Mouse (Mus musculus): ENCODE data around the gene Gna12.

The Gna12 gene

GRCm38 (mm10) chr5:140739813-140740212 lies 90.4 kb downstream of the Gna12 start:
- in situ Hi-C loops (cut with MboI; ENCODE audit: low pct_unique_long_range_greater_than_20kb in 1 of 2, low sequenced_read_pairs in 2 of 2, unreplicated experiment in 1 of 2): loop anchor here in 1 of 2 experiments (10.0 kb wide), 1 partner anchor 195 kb away; no protein-coding TSS in a partner anchor

- in situ Hi-C loops (cut with MboI; ENCODE audit: low pct_unique_long_range_greater_than_20kb in 1 of 2, low sequenced_read_pairs in 2 of 2, unreplicated experiment in 1 of 2): no loop called here
Observed at GRCm38 (mm10) chr5:140736166-140736565, 94.1 kb downstream of the Gna12 start.

DNA sequence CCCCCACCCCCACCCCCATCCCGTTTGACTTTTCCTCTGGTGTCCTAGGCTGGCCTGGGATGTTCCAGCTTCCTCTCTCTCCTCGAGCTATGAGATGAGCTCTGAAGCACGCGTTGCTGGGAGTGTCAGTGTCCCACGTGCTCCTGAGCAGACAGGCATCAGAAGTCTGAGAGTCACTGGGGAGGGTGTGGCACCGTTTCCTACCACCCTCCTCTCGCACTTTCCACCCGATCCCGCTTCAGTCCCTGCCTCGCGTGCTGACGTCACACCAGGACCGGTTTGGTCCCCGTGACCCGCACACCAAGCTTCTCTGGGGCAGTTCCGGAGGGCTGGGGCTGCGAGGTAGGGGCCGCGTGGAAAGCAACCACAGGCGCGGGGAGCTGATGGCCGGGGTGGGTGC lies 94.9 kb downstream of the Gna12 start:
- in situ Hi-C loops (cut with MboI; ENCODE audit: low pct_unique_long_range_greater_than_20kb in 1 of 2, low sequenced_read_pairs in 2 of 2, unreplicated experiment in 1 of 2): no loop called here

- in situ Hi-C loops (cut with MboI; ENCODE audit: low pct_unique_long_range_greater_than_20kb in 1 of 2, low sequenced_read_pairs in 2 of 2, unreplicated experiment in 1 of 2): no loop called here
Observed at GRCm38 (mm10) chr5:140733336-140733735, 96.9 kb downstream of the Gna12 start.

GRCm38 (mm10) chr5:140732195-140732594 lies 98.0 kb downstream of the Gna12 start:
- in situ Hi-C loops (cut with MboI; ENCODE audit: low pct_unique_long_range_greater_than_20kb in 1 of 2, low sequenced_read_pairs in 2 of 2, unreplicated experiment in 1 of 2): no loop called here

GRCm38 (mm10) chr5:140731040-140731797 lies 99.0 kb downstream of the Gna12 start:
- in situ Hi-C loops (cut with MboI; ENCODE audit: low pct_unique_long_range_greater_than_20kb in 1 of 2, low sequenced_read_pairs in 2 of 2, unreplicated experiment in 1 of 2): no loop called here

DNA sequence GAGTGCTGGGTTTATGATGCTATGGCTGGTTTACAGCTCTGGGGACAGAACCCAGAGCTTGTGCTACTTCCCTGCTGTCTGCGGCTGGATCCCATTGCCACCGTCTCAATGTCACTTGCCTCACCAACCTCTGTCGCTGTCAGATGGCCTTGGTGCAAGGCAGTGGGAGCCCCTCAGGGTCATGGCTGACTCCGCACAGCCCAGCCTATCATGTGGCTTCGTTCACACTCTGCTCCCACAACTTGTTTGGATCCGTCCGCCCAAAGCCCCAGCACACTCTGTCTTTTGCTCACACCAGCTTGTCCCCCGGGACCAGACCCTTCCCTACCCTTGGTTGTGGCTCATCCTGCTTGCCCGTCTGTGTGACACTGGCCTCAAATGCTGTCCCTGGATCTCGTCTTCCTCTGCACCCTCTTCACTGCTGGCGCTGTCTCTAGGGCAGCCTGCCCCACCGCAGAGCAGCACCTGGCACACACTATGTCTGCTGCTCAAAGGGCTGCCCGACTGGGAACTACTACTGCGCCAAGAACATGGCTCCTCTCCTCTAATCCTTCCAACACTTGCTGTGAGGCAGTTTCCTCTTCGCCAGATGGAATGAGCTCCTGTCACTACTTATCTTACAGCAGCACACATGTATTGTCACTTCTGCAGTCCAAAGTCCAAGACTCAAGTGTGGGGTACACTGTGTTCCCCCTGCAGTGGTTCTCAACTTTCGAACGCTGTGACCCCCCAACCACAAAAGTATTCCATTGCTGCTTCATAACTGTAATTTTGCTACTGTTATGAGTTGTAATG lies 103.1 kb downstream of the Gna12 start:
- in situ Hi-C loops (cut with MboI; ENCODE audit: low pct_unique_long_range_greater_than_20kb in 1 of 2, low sequenced_read_pairs in 2 of 2, unreplicated experiment in 1 of 2): no loop called here

DNA sequence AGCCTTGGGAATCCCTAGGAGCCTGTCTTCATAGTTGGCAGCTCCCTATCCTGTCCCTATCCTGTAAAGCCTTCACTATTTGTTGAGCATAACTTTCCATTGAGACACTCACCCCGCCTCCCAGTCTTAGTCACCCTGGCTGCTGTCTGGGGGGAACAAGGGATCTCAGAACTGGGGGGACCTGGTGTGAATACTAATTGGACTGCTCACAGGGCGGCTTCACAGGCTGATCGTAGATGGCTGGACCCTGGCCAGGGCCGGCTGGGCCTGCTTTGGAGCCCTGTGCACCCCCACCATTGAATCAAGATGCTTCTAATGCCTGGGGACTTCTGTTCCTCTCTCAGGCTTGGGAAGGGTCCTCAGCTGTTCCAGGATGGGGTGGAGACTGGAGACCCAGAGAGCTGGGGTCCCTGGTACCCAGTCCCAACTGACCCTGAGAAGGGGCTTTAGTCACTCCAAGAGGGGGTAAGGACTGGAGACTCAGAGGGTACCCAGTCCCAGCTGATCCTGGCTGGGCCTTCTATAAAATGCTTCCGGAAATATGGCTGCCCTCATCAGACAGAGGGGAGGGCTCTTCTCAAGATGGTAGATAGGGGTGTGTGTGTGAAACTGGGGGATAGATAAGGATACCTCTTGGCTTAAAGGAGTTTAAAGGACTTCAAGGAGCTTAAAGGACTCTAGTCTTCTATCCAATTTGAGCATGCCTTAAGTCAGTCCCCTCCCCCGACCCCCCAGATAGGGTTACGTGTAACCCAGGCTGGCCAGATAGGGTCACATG lies 104.0 kb downstream of the Gna12 start:
- in situ Hi-C loops (cut with MboI; ENCODE audit: low pct_unique_long_range_greater_than_20kb in 1 of 2, low sequenced_read_pairs in 2 of 2, unreplicated experiment in 1 of 2): no loop called here

DNA sequence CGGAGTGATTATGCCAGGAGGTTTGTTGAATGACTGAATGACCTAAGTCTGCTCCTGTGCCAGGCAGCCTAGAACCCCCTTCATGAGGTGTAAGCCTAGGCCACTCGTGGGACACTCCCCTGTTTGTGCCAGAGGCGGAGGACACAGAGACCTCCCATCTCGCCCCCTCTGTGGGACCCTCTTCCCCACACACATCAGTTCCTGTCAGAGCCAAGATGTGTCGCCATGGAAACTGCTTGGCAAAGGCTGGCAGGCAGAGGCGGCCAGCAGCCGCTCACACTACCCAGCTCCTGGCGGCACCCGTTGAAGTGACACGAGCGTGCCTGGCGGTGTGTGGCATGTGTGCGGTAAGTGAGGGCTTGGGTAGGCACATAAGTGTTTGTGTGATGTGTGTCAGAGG lies 106.4 kb downstream of the Gna12 start, which contains the start of gene Amz1:
Amz1 (plus strand) TSS at position 306 of the 400 bp plus-strand sequence.
- in situ Hi-C loops (cut with MboI; ENCODE audit: low pct_unique_long_range_greater_than_20kb in 1 of 2, low sequenced_read_pairs in 2 of 2, unreplicated experiment in 1 of 2): no loop called here

DNA sequence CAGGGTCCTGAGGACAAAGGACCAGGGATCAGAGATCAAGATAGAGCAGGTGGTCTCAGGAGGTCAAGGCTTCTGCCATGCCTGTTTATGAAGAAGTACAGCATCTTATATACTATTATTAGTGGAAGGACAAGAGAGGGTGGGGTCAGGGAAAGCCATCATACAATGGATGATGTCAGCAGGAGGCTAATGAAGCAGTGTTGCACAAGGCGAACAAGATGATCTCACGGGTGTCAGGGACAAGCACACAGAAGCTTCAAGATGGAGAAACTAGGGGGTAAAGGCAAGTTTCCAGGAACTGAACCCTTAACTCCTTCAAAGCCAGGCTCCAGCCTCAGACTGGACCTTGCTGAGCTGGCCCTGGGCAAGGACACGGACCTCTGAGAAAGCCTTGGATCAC lies 108.1 kb downstream of the Gna12 start:
- in situ Hi-C loops (cut with MboI; ENCODE audit: low pct_unique_long_range_greater_than_20kb in 1 of 2, low sequenced_read_pairs in 2 of 2, unreplicated experiment in 1 of 2): no loop called here

DNA sequence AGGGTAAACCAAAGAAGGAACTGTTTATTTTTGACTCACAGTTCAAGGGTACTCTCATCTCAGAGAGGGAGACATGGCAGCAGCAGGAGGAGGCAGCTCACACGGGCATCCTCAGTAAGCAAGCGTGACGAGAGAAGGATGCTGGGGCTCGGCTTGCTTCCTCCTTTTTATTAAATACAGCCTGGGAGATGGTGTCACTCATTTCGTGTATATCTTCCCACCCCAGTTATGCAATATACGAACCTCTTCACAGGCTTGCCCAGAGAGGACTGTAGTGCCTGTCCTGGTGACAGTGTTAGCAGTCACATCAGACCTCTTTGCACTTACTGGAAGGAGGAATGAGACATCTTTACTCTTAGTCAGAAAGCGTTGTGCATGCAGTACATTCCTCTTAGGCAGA lies 109.5 kb downstream of the Gna12 start:
- in situ Hi-C loops (cut with MboI; ENCODE audit: low pct_unique_long_range_greater_than_20kb in 1 of 2, low sequenced_read_pairs in 2 of 2, unreplicated experiment in 1 of 2): no loop called here

- in situ Hi-C loops (cut with MboI; ENCODE audit: low pct_unique_long_range_greater_than_20kb in 1 of 2, low sequenced_read_pairs in 2 of 2, unreplicated experiment in 1 of 2): no loop called here
Observed at GRCm38 (mm10) chr5:140711040-140711439, 119.2 kb downstream of the Gna12 start.

DNA sequence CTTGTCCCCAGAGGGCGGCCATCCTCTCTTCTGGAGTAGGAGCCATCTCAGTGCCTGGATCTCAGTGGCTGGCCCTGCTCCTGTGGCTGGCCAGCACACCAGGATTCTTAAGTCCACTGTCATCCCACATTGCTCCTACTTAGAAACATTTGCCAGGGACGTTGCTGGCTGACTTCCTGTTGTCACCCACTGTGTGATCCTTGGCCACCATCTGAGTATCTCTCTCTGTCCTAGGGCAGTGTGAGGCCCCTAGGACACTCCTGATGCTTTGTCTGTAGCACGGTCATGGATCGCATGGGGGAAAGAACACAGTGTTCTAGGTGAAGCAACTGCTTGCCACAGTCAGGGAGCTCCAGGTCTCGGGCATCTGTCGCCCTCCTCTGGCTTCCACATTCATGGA lies 119.9 kb downstream of the Gna12 start:
- in situ Hi-C loops (cut with MboI; ENCODE audit: low pct_unique_long_range_greater_than_20kb in 1 of 2, low sequenced_read_pairs in 2 of 2, unreplicated experiment in 1 of 2): no loop called here

All from mouse embryonic stem cell (cell line).